Mouse (Mus musculus): ENCODE results near the gene Arpc4. TPM values are rescaled to one million over a fixed set of nuclear protein-coding genes. Genes with fewer than 3 reads are reported as not detected.
A peak's percentile ranks its signal among the peaks of the same experiment; 100 is the strongest.

Arpc4 gene
- total and polyA plus RNA-seq, 3 experiments = 231 to 375 TPM; not detected in 1

GRCm38 (mm10) chr6:113350538-113350937 is 27.4 kb upstream of the Arpc4 start:
- TF ChIP-seq KAT2A (conservative IDR thresholded peaks at IDR 0.05; ENCODE audit: low read depth, low read length) (no peak), SMC3 (IDR thresholded peaks at IDR 0.05; ENCODE audit: low read depth, low read length) (no peak), MYC (IDR thresholded peaks at IDR 0.05; ENCODE audit: low read depth, low read length) (no peak), HCFC1 (IDR thresholded peaks at IDR 0.05; ENCODE audit: low read depth, low read length) (no peak), GATA1 (IDR thresholded peaks at IDR 0.05; ENCODE audit: low read depth, low read length) (no peak), POLR2A (IDR thresholded peaks at IDR 0.05; ENCODE audit: control insufficient read depth in 1 of 2, insufficient read depth in 1 of 2, low read depth in 1 of 2, low read length in 2 of 2, poor library complexity in 1 of 2) (no peak), BHLHE40 (IDR thresholded peaks at IDR 0.05; ENCODE audit: borderline replicate concordance, low read depth, low read length) (no peak), MXI1 (IDR thresholded peaks at IDR 0.05; ENCODE audit: low read depth, low read length) (no peak), ZKSCAN1 (IDR thresholded peaks at IDR 0.05; ENCODE audit: low read depth, low read length) (no peak), RAD21 (IDR thresholded peaks at IDR 0.05; ENCODE audit: low read depth, low read length) (no peak), UBTF (IDR thresholded peaks at IDR 0.05; ENCODE audit: borderline replicate concordance, insufficient read depth, low read depth, low read length) (no peak), ZNF384 (IDR thresholded peaks at IDR 0.05; ENCODE audit: low read depth, low read length) (no peak), ELF1 (IDR thresholded peaks at IDR 0.05; ENCODE audit: low read depth, low read length) (no peak), MAX (IDR thresholded peaks at IDR 0.05; ENCODE audit: low read length) (no peak), ETS1 (IDR thresholded peaks at IDR 0.05; ENCODE audit: low read depth, low read length) (no peak), ZC3H11A (IDR thresholded peaks at IDR 0.05; ENCODE audit: low read depth, low read length) (no peak), RCOR1 (IDR thresholded peaks at IDR 0.05; ENCODE audit: low read depth, low read length) (no peak), CHD1 (IDR thresholded peaks at IDR 0.05; ENCODE audit: low read depth, low read length) (no peak)
- Histone ChIP-seq H3K27ac (ENCODE audit: control insufficient read depth, low read depth, low read length) (no peak overlapping the region), H3K36me3 (ENCODE audit: control insufficient read depth in 1 of 2, insufficient read depth in 2 of 2, low read length in 2 of 2) (peaks cover 0 to 8% of the 10 kb centered on the region in 2 experiments; a peak in 2 of 4 replicates), H3K4me3 (ENCODE audit: control insufficient read depth in 1 of 2, insufficient read depth in 1 of 2, low read depth in 2 of 2, low read length in 2 of 2) (no peak overlapping the region), H3K9me3 (replicated peaks; ENCODE audit: insufficient read depth, low read length) (no peaks in the 10 kb centered on the region), H3K27me3 (ENCODE audit: control insufficient read depth in 1 of 2, insufficient read depth in 2 of 2, low read length in 2 of 2) (no peaks in the 10 kb centered on the region), H3K9ac (ENCODE audit: control insufficient read depth, low read depth, low read length, poor library complexity, severe bottlenecking) (no peak overlapping the region), H3K79me2 (ENCODE audit: control insufficient read depth, insufficient read depth, low read length, poor library complexity) (no peaks in the 10 kb centered on the region), H3K4me1 (ENCODE audit: control insufficient read depth in 1 of 2, insufficient read depth in 2 of 2, low read length in 2 of 2) (peaks cover 6 to 11% of the 10 kb centered on the region in 2 experiments)
- no peak for DNase-seq (ENCODE audit: low read depth, low spot score)

- DNase-seq (ENCODE audit: low read depth, low spot score) = no peak
- H3K4me1 ChIP-seq (ENCODE audit: control insufficient read depth in 1 of 2, insufficient read depth in 2 of 2, low read length in 2 of 2) = peaks cover 2 to 6% of the 10 kb centered on the region in 2 experiments
- no peak overlapping the region for H3K27ac ChIP-seq (ENCODE audit: control insufficient read depth, low read depth, low read length)
- H3K27me3 ChIP-seq (ENCODE audit: control insufficient read depth in 1 of 2, insufficient read depth in 2 of 2, low read length in 2 of 2) = no peaks in the 10 kb centered on the region
- no peak for TF ChIP-seq HCFC1 (IDR thresholded peaks at IDR 0.05; ENCODE audit: low read depth, low read length)
- H3K9ac ChIP-seq (ENCODE audit: control insufficient read depth, low read depth, low read length, poor library complexity, severe bottlenecking) = peak overlapping the region; percentile 42
- H3K79me2 ChIP-seq (ENCODE audit: control insufficient read depth, insufficient read depth, low read length, poor library complexity) = no peaks in the 10 kb centered on the region
- H3K9me3 ChIP-seq (replicated peaks; ENCODE audit: insufficient read depth, low read length) = no peaks in the 10 kb centered on the region
- H3K4me3 ChIP-seq (ENCODE audit: control insufficient read depth in 1 of 2, insufficient read depth in 1 of 2, low read depth in 2 of 2, low read length in 2 of 2) = peak overlapping the region; percentile 1 to 42; a peak in 2 of 4 replicates
- peaks cover 0 to 8% of the 10 kb centered on the region in 2 experiments; a peak in 2 of 4 replicates for H3K36me3 ChIP-seq (ENCODE audit: control insufficient read depth in 1 of 2, insufficient read depth in 2 of 2, low read length in 2 of 2)
Observed at GRCm38 (mm10) chr6:113351161-113351560, 26.8 kb upstream of the Arpc4 start.

Measured in MEL (cell line).